Mouse (Mus musculus): ENCODE measurements at regions not wholly inside any gene's neighbourhood (a gene's known extent, or its start where the extent isn't known, plus 50 kb on each side); places are given as distances from the start of the nearest gene placed in this dataset.

GRCm38 (mm10) chr4:142638733-142639339 lies 399.6 kb upstream of the Kazn start:
- no peak for DNase-seq (ENCODE audit: low read depth)

GRCm38 (mm10) chr4:142638057-142638456 lies 398.9 kb upstream of the Kazn start:
- no peak for DNase-seq (ENCODE audit: low read depth)

GRCm38 (mm10) chr4:142634398-142634797 lies 395.2 kb upstream of the Kazn start:
- DNase-seq (ENCODE audit: low read depth): no peak

- DNase-seq (ENCODE audit: low read depth): no peak
Observed at GRCm38 (mm10) chr4:142633667-142634350, 394.6 kb upstream of the Kazn start.

- DNase-seq (ENCODE audit: low read depth): no peak
Observed at GRCm38 (mm10) chr4:142626503-142627194, 387.4 kb upstream of the Kazn start.

- DNase-seq (ENCODE audit: low read depth): no peak
Observed at GRCm38 (mm10) chr4:142625456-142625855, 386.3 kb upstream of the Kazn start.

- no peak for DNase-seq (ENCODE audit: low read depth)
Observed at GRCm38 (mm10) chr4:142622151-142622861, 383.1 kb upstream of the Kazn start.

GRCm38 (mm10) chr4:142619396-142619795 lies 380.2 kb upstream of the Kazn start:
- DNase-seq (ENCODE audit: low read depth): no peak

GRCm38 (mm10) chr4:142618770-142619169 lies 379.6 kb upstream of the Kazn start:
- no peak for DNase-seq (ENCODE audit: low read depth)

- DNase-seq (ENCODE audit: low read depth): no peak
Observed at GRCm38 (mm10) chr4:142617676-142618075, 378.5 kb upstream of the Kazn start.

GRCm38 (mm10) chr4:142616901-142617300 lies 377.7 kb upstream of the Kazn start:
- DNase-seq (ENCODE audit: low read depth): no peak

GRCm38 (mm10) chr4:142605098-142605497 lies 365.9 kb upstream of the Kazn start:
- no peak for DNase-seq (ENCODE audit: low read depth)

- no peak for DNase-seq (ENCODE audit: low read depth)
Observed at GRCm38 (mm10) chr4:142597214-142597613, 358.0 kb upstream of the Kazn start.

- no peak for DNase-seq (ENCODE audit: low read depth)
Observed at GRCm38 (mm10) chr4:142589084-142589741, 350.0 kb upstream of the Kazn start.

GRCm38 (mm10) chr4:142588418-142589083 lies 349.4 kb upstream of the Kazn start:
- DNase-seq (ENCODE audit: low read depth): no peak

GRCm38 (mm10) chr4:142587345-142588035 lies 348.3 kb upstream of the Kazn start:
- DNase-seq (ENCODE audit: low read depth): no peak

GRCm38 (mm10) chr4:142578536-142578935 lies 339.3 kb upstream of the Kazn start:
- no peak for DNase-seq (ENCODE audit: low read depth)

GRCm38 (mm10) chr4:142577519-142577918 lies 338.3 kb upstream of the Kazn start:
- DNase-seq (ENCODE audit: low read depth): no peak

- DNase-seq (ENCODE audit: low read depth): no peak
Observed at GRCm38 (mm10) chr4:142574528-142574927, 335.3 kb upstream of the Kazn start.

- DNase-seq (ENCODE audit: low read depth): peak; percentile 3
Observed at GRCm38 (mm10) chr4:142570712-142571111, 331.5 kb upstream of the Kazn start.

GRCm38 (mm10) chr4:142568556-142568955 lies 329.4 kb upstream of the Kazn start:
- no peak for DNase-seq (ENCODE audit: low read depth)
